Mouse (Mus musculus): ENCODE data around the gene Psmc3.
"Not testable (repeated sequence)": the region's sequence is repeated elsewhere in the genome, so short reads cannot be mapped to it uniquely, and the experiment has no call there.

The Psmc3 gene

DNA sequence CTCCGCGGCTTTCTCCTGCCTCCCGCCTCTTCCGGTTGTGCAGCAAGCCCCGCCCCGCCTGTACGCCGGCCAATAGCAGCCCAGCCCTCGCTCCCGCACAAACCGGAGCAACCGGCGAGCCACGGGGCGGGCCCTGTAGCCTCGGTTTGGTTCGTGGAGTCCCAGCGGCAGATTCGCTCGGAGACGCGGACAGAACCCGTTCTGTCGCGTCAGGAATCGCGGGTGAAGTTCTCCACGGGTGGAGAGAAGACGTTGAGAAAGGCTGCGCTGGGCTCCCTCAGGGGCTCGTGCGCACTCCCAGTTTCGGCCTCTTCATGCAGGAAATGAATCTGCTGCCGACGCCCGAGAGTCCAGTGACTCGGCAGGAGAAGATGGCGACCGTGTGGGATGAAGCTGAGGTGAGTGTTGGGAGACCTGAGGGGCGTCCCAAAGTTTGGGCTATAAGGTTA, at the start of gene Psmc3:
Psmc3 (plus strand) TSS at position 76 of the 449 bp plus-strand sequence.
- CTCF ChIA-PET, result interaction anchor here (0.6 to 0.7 kb wide), 2 partner anchors 114 to 154 kb away, joined by 3 read pairs; no protein-coding TSS in a partner anchor

DNA sequence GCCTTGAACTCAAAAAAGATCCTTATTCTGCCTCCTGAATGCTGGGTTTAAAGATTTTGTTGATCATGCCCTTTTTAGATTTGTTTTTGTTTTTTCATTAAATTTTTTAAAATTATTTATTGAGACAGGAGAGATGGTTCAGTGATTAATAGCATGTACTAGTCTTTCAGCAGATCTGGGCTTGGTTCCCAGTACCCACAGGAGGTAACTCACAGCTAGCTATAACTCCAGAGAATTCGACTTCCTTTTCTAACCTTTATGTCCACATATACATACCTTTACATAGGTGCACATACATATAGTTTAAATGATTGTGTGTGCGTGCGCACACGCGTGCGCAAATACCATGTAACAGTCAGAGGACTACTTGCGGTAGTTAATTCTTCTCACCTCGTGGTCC, 45.3 kb upstream of the Psmc3 start:
- CTCF ChIA-PET, result no interaction called here

- CTCF ChIA-PET, result no interaction called here
Measured at GRCm38 (mm10) chr2:91013881-91014280, 39.9 kb upstream of the Psmc3 start.

GRCm38 (mm10) chr2:91015386-91015785, 38.4 kb upstream of the Psmc3 start:
- CTCF ChIA-PET, result no interaction called here

DNA sequence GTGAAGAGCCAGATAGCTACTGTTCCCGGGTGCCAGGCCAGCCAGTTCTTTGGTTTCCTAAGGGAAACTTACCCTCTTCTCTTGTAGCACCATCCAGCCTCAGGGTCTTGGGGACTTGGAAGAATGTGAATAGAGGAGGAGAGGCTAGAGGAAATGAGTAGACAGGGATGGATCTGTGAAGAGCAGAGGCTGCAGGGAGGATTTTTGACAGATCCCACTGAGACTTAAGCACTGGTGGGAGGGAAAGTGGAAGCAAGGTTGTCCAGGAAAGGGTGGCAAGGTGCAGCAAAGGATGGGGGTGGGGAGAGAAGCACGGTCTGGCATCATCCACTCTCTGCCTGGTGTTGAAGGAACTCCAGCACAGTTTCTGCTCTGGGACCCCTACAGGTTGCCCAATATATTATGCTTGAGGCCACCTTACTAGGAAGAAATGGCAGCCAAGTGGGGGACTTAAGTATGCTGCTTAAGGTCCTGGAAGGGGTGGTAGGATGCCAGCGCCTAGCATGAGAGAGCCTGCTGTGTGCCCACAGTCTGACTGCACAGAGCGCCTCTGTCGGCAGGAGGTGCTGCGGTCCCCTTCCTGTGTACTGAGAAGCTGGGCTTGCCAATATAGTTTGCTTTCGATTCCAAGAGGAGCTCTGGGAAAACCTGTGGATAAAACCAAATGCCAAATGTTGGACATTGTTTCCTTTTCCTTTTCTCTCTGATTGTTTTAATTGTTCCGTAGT, 35.6 kb upstream of the Psmc3 start:
- CTCF ChIA-PET, result interaction anchor here (0.7 kb wide), 1 partner anchor 205 kb away, joined by 3 read pairs; no protein-coding TSS in a partner anchor

DNA sequence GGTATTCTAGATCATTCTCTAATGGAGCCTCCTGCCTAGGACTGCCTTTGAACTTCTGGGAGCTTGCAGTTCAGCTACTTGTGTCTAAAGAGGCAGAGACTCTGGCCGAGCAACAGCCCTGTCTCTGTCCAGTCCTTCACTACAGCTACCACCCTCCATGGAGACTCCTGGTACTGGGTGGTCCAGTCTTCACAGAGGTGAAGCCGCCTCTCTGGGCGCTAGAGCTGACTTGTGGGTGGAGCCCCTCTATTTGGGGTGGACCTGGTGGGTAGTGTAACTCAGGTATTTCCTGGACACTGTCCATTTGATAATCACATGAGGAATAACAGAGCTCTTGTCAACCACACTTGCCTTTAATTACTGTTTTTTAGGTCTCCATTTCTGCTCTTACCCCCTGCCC, 33.9 kb upstream of the Psmc3 start:
- CTCF ChIA-PET, result interaction anchor here (0.7 kb wide), 1 partner anchor 490 kb away, joined by 3 read pairs; no protein-coding TSS in a partner anchor

- CTCF ChIA-PET, result not testable (repeated sequence)
Measured at GRCm38 (mm10) chr2:91022266-91022665, 31.5 kb upstream of the Psmc3 start.

DNA sequence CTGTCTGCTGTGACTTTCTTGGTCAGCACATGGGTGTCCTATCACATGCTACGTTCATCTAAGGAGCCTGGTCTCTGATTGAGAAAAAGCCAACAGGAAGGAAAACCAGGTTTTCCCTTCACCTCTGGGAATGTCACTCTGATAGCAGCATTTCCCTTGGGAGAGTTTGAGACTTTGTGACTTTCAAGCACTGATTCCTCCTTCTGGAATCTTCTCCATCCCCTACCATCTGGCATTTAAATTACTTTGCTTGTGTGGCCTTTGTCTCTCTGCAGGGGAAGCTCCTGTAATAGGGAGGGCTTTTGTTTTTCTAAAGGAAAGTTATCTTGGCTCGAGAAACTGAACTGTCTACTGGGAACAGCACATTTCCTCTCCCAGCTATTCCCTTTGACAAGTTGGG, 30.7 kb upstream of the Psmc3 start:
- CTCF ChIA-PET, result no interaction called here

GRCm38 (mm10) chr2:91023956-91024355, 29.9 kb upstream of the Psmc3 start:
- CTCF ChIA-PET, result no interaction called here

GRCm38 (mm10) chr2:91025081-91025516, 28.7 kb upstream of the Psmc3 start:
- CTCF ChIA-PET, result no interaction called here

GRCm38 (mm10) chr2:91026491-91026890, 27.3 kb upstream of the Psmc3 start:
- CTCF ChIA-PET, result no interaction called here

DNA sequence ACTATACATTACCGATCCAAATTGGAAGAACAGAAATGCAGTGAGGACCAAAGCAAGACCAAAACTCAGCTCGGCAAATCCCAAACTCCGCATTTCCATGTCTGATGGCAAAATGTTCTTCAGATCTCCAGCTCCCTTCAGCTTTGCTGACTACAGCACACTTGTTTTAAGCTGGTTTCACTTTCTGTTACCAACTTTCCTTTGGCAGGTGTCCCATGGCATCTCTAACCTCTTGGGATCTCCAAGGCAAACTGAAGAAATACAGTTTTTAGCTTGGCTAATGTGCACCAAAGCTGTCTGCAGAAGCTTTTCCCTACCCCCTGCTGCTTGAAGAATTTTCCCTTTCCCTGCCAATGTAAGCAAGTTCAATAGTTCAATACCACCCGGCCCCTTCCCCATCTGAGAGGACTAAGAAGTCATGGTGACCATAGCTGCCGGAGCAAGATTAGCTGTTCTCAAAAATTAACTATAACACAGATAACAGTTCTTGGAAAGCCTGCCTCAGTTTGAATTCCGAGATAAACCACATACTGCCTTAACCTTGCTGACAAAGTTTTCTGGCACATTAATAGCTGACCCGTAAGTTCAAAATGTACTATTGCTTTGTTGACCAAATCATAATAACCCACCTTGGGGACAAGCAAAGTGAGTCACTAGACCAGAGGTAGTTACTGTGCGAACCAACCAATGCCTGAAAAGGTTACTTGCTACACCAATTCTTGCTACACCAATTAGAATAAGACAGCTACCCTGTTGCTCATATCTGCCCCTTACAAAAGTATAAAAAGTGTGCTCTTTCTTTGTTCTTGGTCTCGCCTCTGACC, 26.2 kb upstream of the Psmc3 start:
- CTCF ChIA-PET, result no interaction called here

GRCm38 (mm10) chr2:91031216-91031615, 22.6 kb upstream of the Psmc3 start:
- CTCF ChIA-PET, result no interaction called here

DNA sequence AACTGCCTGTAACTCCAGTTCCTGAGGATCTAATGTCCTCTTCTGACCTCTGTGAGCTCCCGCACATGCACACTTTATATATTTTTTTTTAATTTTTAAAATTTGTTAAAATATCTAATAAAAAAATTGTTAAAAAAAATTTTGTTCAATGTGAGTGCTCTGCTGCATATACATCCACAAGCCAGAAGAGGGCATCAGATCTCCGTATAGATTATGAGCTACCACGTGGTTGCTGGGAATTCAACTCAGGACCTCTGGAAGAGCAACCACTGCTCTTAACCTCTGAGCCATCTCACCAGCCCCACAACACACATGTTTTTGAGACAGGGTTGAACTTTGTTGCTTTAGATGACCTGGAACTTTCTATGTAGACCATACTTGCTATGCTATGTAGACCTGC, 20.8 kb upstream of the Psmc3 start:
- CTCF ChIA-PET, result no interaction called here

DNA sequence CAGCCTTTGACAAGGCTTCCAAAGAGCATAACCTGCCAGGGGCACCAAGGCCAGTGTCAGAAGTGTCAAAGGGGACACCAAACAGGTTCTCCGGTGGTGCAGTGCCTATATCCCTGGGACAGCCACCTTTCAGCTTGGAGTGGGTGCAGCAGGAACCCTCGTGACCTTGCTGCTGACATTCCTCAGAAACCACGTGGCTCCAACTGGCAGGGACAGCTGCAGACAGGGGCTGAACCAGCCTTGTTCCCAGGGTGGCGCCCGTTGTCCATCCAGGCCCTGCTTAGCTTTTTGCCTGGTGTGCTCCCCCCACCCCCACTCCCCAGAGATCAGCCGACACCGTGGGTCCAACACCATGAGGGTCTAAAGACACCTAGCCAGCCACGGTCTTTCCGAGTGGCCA, 18.4 kb upstream of the Psmc3 start, which contains the start of gene Rapsn:
Rapsn (plus strand) TSS at position 236 of the 400 bp plus-strand sequence.
- CTCF ChIA-PET, result no interaction called here

- CTCF ChIA-PET, result no interaction called here
Measured at GRCm38 (mm10) chr2:91041786-91042185, 12.0 kb upstream of the Psmc3 start.

GRCm38 (mm10) chr2:91042651-91043398, 11.0 kb upstream of the Psmc3 start:
- CTCF ChIA-PET, result no interaction called here

GRCm38 (mm10) chr2:91044727-91045126, 9.1 kb upstream of the Psmc3 start:
- CTCF ChIA-PET, result interaction anchor here (0.6 kb wide), 1 partner anchor 500 kb away, joined by 5 read pairs; no protein-coding TSS in a partner anchor

GRCm38 (mm10) chr2:91045805-91046204, 8.0 kb upstream of the Psmc3 start:
- CTCF ChIA-PET, result not testable (repeated sequence)

- CTCF ChIA-PET, result no interaction called here
Measured at GRCm38 (mm10) chr2:91047359-91047758, 6.5 kb upstream of the Psmc3 start.

DNA sequence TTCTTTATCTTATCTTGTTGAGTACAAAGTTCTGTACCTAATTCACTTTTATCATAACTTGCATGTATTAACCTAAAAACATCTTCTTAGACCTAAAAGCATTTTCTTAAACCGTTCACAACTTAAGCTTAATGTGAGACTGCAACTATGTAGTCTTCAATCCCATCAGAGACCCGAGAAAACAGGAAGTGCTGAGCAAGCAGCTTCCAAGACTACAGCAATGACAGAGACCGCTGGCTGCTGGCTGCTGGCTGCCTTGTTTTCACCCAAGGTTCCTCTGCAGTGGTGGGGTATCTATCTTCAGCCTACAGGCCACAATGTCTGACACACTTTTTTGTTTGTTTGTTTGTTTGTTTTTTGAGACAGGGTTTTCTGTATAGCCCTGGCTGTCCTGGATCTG, 1.9 kb upstream of the Psmc3 start:
- CTCF ChIA-PET, result no interaction called here

DNA sequence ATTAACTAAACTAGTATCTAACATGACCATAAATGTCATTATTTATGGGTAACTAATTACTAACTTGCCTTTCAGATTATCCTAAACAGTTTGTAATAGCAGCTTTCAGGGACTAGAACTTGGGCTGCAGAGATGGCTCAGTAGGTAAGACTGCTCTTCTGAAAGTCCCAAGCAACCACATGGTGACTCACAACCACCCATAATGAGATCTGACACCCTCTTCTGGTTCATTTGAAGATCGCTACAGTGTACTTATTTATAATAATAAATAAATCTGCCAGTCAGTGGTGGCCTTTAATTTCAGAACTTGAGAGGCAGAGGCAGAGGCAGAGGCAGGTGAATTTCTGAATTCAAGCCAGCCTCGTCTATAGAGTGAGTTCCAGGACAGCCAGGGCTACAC, 1.1 kb upstream of the Psmc3 start:
- CTCF ChIA-PET, result no interaction called here

All from spleen, embryonic (tissue).